Mouse (Mus musculus) limb, embryonic 13.5 days (tissue): ENCODE data around the gene Exoc3l4. TPM values are rescaled to one million over a fixed set of nuclear protein-coding genes. Genes with fewer than 3 reads are reported as not detected.

Source experiments
- ATAC-seq: fragments of 200-750 bp; cut with Nextera tagmentation; 2 replicates; pipeline ENCODE4 v1.8.0; 2017; ENCODE audit warnings: low read depth, moderate number of reproducible peaks, moderate TSS enrichment; ENCODE audit not compliant: low FRiP score
- H3K27ac ChIP-seq: fragments of 300-500 bp; sonication (generic); 2 replicates; pipeline ENCODE4 v1.5.1; 2015; ENCODE audit warnings: inconsistent platforms, mild to moderate bottlenecking, moderate library complexity
- H3K27me3 ChIP-seq: fragments of 300-500 bp; sonication (generic); 2 replicates; pipeline ENCODE4 v1.6.1; 2015; ENCODE audit warnings: mild to moderate bottlenecking, inconsistent platforms
- H3K36me3 ChIP-seq: fragments of 300-500 bp; sonication (generic); 2 replicates; pipeline ENCODE4 v1.6.1; 2015; ENCODE audit warnings: inconsistent platforms, mild to moderate bottlenecking, moderate library complexity
- H3K4me1 ChIP-seq: fragments of 300-500 bp; sonication (generic); 2 replicates; pipeline ENCODE4 v1.6.1; 2015; ENCODE audit warnings: inconsistent platforms
- H3K4me2 ChIP-seq: fragments of 300-500 bp; sonication (generic); replicated peaks from 2 replicates; pipeline ENCODE4 v1.6.1; 2015; ENCODE audit warnings: inconsistent platforms, mild to moderate bottlenecking, moderate library complexity
- H3K4me3 ChIP-seq: fragments of 300-500 bp; sonication (generic); 2 replicates; pipeline ENCODE4 v1.5.1; 2015; ENCODE audit warnings: moderate library complexity, mild to moderate bottlenecking, inconsistent platforms
- H3K9ac ChIP-seq: fragments of 300-500 bp; sonication (generic); 2 replicates; pipeline ENCODE4 v1.6.1; 2015; ENCODE audit warnings: mild to moderate bottlenecking, inconsistent platforms
- H3K9me3 ChIP-seq: fragments of 300-500 bp; sonication (generic); 2 replicates; pipeline ENCODE4 v1.6.1; 2016; ENCODE audit warnings: inconsistent platforms
- WGBS: fragments of 180-500 bp; shearing (Covaris S2); methylation state at CpG from one replicate; pipeline ENCODE4 v1.1.7; 2015; 5-methylcytosine and 5-hydroxymethylcytosine counted together
- polyA plus RNA-seq: library from polyadenylated mRNA; unstranded; fragments of >200 nt; fragmentation: Nextera tagmentation; extraction: Ambion mirVana; gene quantifications from 2 replicates; pipeline ENCODE4 v1.2.1, GENCODE M21; 2015

Gene Exoc3l4
- polyA plus RNA-seq, 1 experiment from 2014 or later: 6.9 TPM

- no peak overlapping the region for H3K4me3 ChIP-seq
- 88% methylated on average over 9 of the region's 9 CpGs for WGBS
Measured at GRCm38 (mm10) chr12:111440701-111441373, 24.0 kb downstream of the Exoc3l4 start.

GRCm38 (mm10) chr12:111441523-111441922, 24.7 kb downstream of the Exoc3l4 start:
- Histone ChIP-seq H3K27me3 (peaks cover 100% of the 10 kb centered on the region), H3K36me3 (no peaks in the 10 kb centered on the region)

More at GRCm38 (mm10) chr12:111440701-111441373, 24.0 kb downstream of the Exoc3l4 start:
- Histone ChIP-seq H3K9me3 (no peaks in the 10 kb centered on the region), H3K27me3 (peaks cover 100% of the 10 kb centered on the region), H3K4me1 (peaks cover 21% of the 10 kb centered on the region), H3K9ac (no peak overlapping the region), H3K27ac (no peak overlapping the region), H3K36me3 (no peaks in the 10 kb centered on the region), H3K4me2 (no peak overlapping the region)
- no peak for ATAC-seq

DNA sequence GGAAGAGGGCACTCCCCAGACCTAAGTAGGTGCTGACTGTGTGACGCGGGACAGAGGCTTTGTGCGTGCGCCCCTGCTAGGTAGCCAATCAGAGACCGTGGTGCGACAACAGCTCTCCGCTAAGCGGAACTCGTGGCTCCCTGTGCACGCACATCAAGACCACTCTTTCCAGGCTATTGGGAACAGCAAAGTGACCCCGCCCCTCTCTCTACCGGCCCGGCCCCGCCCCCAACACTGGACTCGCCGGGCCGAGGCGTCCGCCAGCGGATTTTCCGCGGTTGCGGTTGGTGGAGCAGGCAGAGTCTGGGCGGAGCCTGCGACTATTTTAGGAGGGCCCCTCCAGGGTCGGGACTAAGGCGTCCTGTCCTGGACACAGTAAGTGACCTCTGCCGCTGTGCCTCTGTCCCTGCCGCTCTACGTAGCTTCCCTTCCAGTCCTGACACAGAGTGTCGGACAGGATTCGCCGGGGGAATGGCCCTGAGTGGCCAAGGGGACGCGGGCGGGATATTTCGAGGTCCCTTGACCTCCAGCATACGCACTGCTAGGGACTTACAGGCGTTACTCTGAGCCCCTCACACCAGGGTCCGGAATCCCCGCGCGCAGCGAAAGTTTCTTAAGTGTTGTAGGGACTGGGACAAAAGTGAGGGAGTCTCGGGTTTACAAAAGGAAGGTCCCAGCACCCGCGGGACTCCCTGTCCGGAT, 25.6 kb downstream of the Exoc3l4 start, which contains the start of gene Tnfaip2:
Gene Tnfaip2 (plus strand): TSS at position 161 of the 702 bp plus-strand sequence.
- H3K36me3 ChIP-seq: no peaks in the 10 kb centered on the region
- H3K4me2 ChIP-seq: peak within 1 kb of the TSS; percentile 80
- peak; percentile 75 for ATAC-seq
- WGBS: under 1% methylated on average over 48 of the region's 48 CpGs
- H3K4me1 ChIP-seq: peaks cover 28% of the 10 kb centered on the region
- H3K27ac ChIP-seq: no peak within 1 kb of the TSS
- peak within 1 kb of the TSS; percentile 51 for H3K9ac ChIP-seq
- no peaks in the 10 kb centered on the region for H3K9me3 ChIP-seq
- H3K4me3 ChIP-seq: peak within 1 kb of the TSS; percentile 46
- H3K27me3 ChIP-seq: peaks cover 100% of the 10 kb centered on the region

More at GRCm38 (mm10) chr12:111441523-111441922, 24.7 kb downstream of the Exoc3l4 start:
- 70% methylated on average over 3 of the region's 3 CpGs for WGBS
- no peak for ATAC-seq
- Histone ChIP-seq H3K4me3 (no peak overlapping the region), H3K9me3 (no peaks in the 10 kb centered on the region), H3K4me2 (no peak overlapping the region), H3K9ac (no peak overlapping the region), H3K27ac (no peak overlapping the region), H3K4me1 (peaks cover 28% of the 10 kb centered on the region)

GRCm38 (mm10) chr12:111443011-111443870, 26.4 kb downstream of the Exoc3l4 start:
- peaks cover 100% of the 10 kb centered on the region for H3K27me3 ChIP-seq
- no peaks in the 10 kb centered on the region for H3K9me3 ChIP-seq
- peak overlapping the region; percentile 51; the same call in 1 of the 2 replicates for H3K9ac ChIP-seq
- H3K36me3 ChIP-seq: no peaks in the 10 kb centered on the region
- WGBS: 14% methylated on average over 15 of the region's 15 CpGs
- H3K4me2 ChIP-seq: peak overlapping the region; percentile 80
- ATAC-seq: no peak
- peaks cover 35% of the 10 kb centered on the region for H3K4me1 ChIP-seq
- H3K4me3 ChIP-seq: peak overlapping the region; percentile 46
- H3K27ac ChIP-seq: no peak overlapping the region

- no peak overlapping the region for H3K27ac ChIP-seq
- peaks cover 100% of the 10 kb centered on the region for H3K27me3 ChIP-seq
- no peaks in the 10 kb centered on the region for H3K36me3 ChIP-seq
- no peaks in the 10 kb centered on the region for H3K9me3 ChIP-seq
- ATAC-seq: no peak
- H3K9ac ChIP-seq: no peak overlapping the region
- 20% methylated on average over 10 of the region's 10 CpGs for WGBS
- no peak overlapping the region for H3K4me3 ChIP-seq
- H3K4me1 ChIP-seq: peaks cover 45% of the 10 kb centered on the region
- H3K4me2 ChIP-seq: peak overlapping the region; percentile 80; the same call in 1 of the 2 replicates
Measured at GRCm38 (mm10) chr12:111443921-111444831, 27.4 kb downstream of the Exoc3l4 start.

DNA sequence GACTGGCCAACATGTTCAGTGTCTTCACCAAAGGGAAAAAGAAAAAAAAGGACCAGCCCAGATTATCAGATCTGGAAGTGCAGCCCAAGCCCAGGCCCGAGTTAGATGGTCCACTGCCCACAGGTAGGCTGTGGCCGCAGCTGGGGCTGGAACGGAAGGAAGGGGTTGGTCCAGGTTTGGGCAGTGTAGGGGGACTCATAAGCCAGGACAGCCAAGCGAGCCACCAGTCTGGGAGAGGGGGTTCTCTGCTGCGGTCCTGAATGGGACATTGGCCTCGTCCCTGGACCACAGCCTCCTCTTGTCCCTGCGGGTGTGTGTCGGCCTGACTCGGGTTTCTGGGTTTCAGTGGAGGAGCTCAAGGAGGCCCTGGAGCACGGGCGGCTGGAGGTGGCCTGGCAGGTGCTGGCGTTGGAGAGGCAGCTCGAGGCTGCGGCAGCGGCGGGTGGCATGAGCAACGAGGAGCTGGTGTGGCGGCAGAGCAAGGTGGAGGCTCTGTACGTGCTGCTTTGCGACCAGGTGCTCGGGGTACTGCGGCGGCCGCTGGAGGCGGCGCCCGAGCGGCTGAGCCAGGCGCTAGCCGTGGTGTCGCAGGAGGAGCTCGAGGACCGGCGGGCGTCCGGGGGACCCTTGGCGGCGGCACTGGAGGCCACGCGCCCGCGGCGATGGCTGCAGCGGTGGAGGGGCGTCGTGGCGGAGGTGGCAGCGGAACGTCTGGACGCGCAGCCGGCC, 28.5 kb downstream of the Exoc3l4 start:
- Histone ChIP-seq H3K27ac (no peak overlapping the region), H3K4me2 (peak overlapping the region; percentile 60), H3K9ac (peak overlapping the region; percentile 50; the same call in 1 of the 2 replicates), H3K4me3 (peak overlapping the region; percentile 33), H3K36me3 (no peaks in the 10 kb centered on the region), H3K4me1 (peaks cover 56% of the 10 kb centered on the region), H3K27me3 (peaks cover 100% of the 10 kb centered on the region), H3K9me3 (no peaks in the 10 kb centered on the region)
- ATAC-seq: no peak
- WGBS: 4% methylated on average over 52 of the region's 52 CpGs

DNA sequence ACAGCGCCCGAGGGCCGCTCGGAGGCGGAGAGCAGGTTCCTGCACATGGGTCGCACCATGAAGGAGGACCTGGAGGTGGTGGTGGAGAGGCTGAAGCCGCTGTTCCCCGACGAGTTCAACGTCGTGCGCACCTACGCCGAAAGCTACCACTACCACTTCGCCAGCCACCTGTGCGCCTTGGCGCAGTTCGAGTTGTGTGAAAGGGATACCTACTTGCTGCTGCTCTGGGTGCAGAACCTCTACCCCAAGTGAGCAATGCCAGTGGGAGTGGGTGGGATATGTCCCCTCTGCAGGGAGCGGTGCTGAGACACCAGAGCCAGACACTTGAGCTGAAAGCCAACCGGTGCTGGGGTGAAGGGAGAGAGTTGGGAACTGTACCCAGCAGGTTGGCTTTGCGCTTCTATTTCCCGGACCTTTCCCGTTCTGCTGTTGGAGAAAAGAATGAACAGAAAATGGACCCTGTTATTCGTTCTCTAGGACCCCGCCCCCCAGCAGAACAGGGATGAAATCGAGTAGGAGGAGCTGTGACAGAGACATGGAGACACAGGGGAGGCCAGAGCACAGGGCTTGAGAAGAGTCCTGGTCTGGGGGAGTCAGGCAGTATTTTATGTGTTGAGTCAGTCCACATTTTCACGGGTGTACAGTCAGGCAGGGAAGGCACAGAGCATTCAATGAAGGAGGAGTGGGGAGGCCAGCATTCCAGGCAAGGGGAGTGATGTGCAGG, 29.2 kb downstream of the Exoc3l4 start:
- peak overlapping the region; percentile 50; the same call in 1 of the 2 replicates for H3K9ac ChIP-seq
- no peaks in the 10 kb centered on the region for H3K36me3 ChIP-seq
- H3K4me1 ChIP-seq: peaks cover 63% of the 10 kb centered on the region
- H3K27me3 ChIP-seq: peaks cover 100% of the 10 kb centered on the region
- no peak overlapping the region for H3K27ac ChIP-seq
- H3K4me3 ChIP-seq: peak overlapping the region; percentile 33
- 7% methylated on average over 27 of the region's 27 CpGs for WGBS
- no peak for ATAC-seq
- H3K4me2 ChIP-seq: peak overlapping the region; percentile 60
- no peaks in the 10 kb centered on the region for H3K9me3 ChIP-seq

DNA sequence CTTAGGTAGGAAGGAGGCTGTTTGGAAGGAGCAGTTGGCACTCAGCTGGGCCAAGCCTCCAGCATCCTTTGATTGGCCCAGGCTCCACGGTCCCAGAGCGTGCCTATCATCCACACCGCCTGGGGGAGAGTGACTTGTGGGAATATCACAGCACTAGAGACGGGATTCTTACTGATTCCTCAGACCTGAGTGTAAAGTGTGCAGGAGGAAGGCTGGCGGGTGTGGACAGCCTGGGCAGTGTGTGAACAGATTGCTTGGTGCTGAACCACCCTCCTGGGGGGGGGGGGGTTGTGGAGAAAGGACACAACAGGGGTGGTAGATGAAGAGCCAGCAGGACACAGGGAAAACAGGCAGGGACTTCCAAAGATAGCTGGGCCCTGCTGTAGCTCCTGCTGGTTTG, 29.9 kb downstream of the Exoc3l4 start:
- Histone ChIP-seq H3K9ac (no peak overlapping the region), H3K4me3 (no peak overlapping the region), H3K36me3 (no peaks in the 10 kb centered on the region), H3K27me3 (peaks cover 100% of the 10 kb centered on the region), H3K9me3 (no peaks in the 10 kb centered on the region), H3K4me2 (no peak overlapping the region), H3K27ac (no peak overlapping the region), H3K4me1 (peaks cover 63% of the 10 kb centered on the region)
- no peak for ATAC-seq
- WGBS: 21% methylated on average over 5 of the region's 5 CpGs

- H3K27ac ChIP-seq: no peak overlapping the region
Measured at GRCm38 (mm10) chr12:111447350-111447749, 30.5 kb downstream of the Exoc3l4 start.

More at GRCm38 (mm10) chr12:111447350-111447749, 30.5 kb downstream of the Exoc3l4 start:
- Histone ChIP-seq H3K9me3 (no peaks in the 10 kb centered on the region), H3K36me3 (no peaks in the 10 kb centered on the region), H3K9ac (no peak overlapping the region), H3K4me1 (peaks cover 59% of the 10 kb centered on the region), H3K27me3 (peaks cover 100% of the 10 kb centered on the region), H3K4me2 (0 out of 2 replicates have a peak overlapping the region, but pooled peaks have one; percentile 3), H3K4me3 (no peak overlapping the region)
- 21% methylated on average over 9 of the region's 9 CpGs for WGBS
- no peak for ATAC-seq
